Mouse (Mus musculus): Measurements from ENCODE around the gene Foxq1.

- TF ChIP-seq POLR2A (IDR thresholded peaks at IDR 0.05; ENCODE audit: insufficient read depth, low read depth, low read length), result no peak
- no peak for TF ChIP-seq CTCF (IDR thresholded peaks at IDR 0.05; ENCODE audit: insufficient read depth, low read depth, low read length)
These were observed 49.3 kb upstream of the Foxq1 start for GRCm38 (mm10) chr13:31506494-31507167.

Measured in olfactory bulb, adult 2 months (tissue).